Mouse (Mus musculus) midbrain, postnatal 0 days (tissue): ENCODE measurements at regions not wholly inside any gene's neighbourhood (a gene's known extent, or its start where the extent isn't known, plus 50 kb on each side); places are given as distances from the start of the nearest gene placed in this dataset.

Experiments
- ATAC-seq: fragments of 200-750 bp; cut with Nextera tagmentation; 2 replicates; pipeline ENCODE4 v1.8.0; 2017; ENCODE audit warnings: moderate number of reproducible peaks, mild to moderate bottlenecking, moderate TSS enrichment, moderate library complexity; ENCODE audit not compliant: low FRiP score
- DNase-seq: peaks from one replicate; pipeline ENCODE4 v3.0.0-alpha.2; 2015; ENCODE audit warnings: low spot score
- H3K27ac ChIP-seq: fragments of 300-500 bp; sonication (generic); 2 replicates; pipeline ENCODE4 v1.5.1; 2014; ENCODE audit warnings: low read depth, mild to moderate bottlenecking, low read length, mixed read lengths
- H3K27me3 ChIP-seq: fragments of 300-500 bp; sonication (generic); 2 replicates; pipeline ENCODE4 v1.6.1; 2014; ENCODE audit warnings: low read length, control low read depth, mixed read lengths; ENCODE audit not compliant: insufficient read depth
- H3K36me3 ChIP-seq: fragments of 300-500 bp; sonication (generic); 2 replicates; pipeline ENCODE4 v1.6.1; 2014; ENCODE audit warnings: low read length, control low read depth, mixed read lengths; ENCODE audit not compliant: insufficient read depth
- H3K4me1 ChIP-seq: fragments of 300-500 bp; sonication (generic); 2 replicates; pipeline ENCODE4 v1.6.1; 2014; ENCODE audit warnings: mild to moderate bottlenecking, control low read depth, antibody characterized with exemption, low read length, mixed read lengths; ENCODE audit not compliant: insufficient read depth
- H3K4me2 ChIP-seq: fragments of 300-500 bp; sonication (generic); 2 replicates; pipeline ENCODE4 v1.6.1; 2014; ENCODE audit warnings: low read depth, mild to moderate bottlenecking, low read length, mixed read lengths; ENCODE audit not compliant: poor library complexity, severe bottlenecking
- H3K4me3 ChIP-seq: fragments of 300-500 bp; sonication (generic); 2 replicates; pipeline ENCODE4 v1.5.1; 2014; ENCODE audit warnings: low read depth, mild to moderate bottlenecking, low read length, moderate library complexity
- H3K9ac ChIP-seq: fragments of 300-500 bp; sonication (generic); replicated peaks from 2 replicates; pipeline ENCODE4 v1.6.1; 2014; ENCODE audit warnings: mild to moderate bottlenecking, low read length, moderate library complexity, mixed read lengths; ENCODE audit not compliant: poor library complexity, severe bottlenecking
- H3K9me3 ChIP-seq: fragments of 300-500 bp; sonication (generic); 2 replicates; pipeline ENCODE4 v1.6.1; 2016; ENCODE audit warnings: low read length, control low read depth
- CTCF ChIP-seq: IDR thresholded peaks from 2 replicates; pipeline ENCODE4 v1.5.1; 2016; ENCODE audit warnings: antibody characterized with exemption, mild to moderate bottlenecking
- WGBS: fragments of 180-500 bp; shearing (Covaris S2); extraction: QIAGEN DNeasy Blood & Tissue Kit; methylation state at CpG from one replicate; pipeline ENCODE4 v1.1.7; 2014; 5-methylcytosine and 5-hydroxymethylcytosine counted together

- no peak for TF ChIP-seq CTCF
Observed at GRCm38 (mm10) chr8:35293437-35294126, 472.0 kb upstream of the Gm19410 start.

DNA sequence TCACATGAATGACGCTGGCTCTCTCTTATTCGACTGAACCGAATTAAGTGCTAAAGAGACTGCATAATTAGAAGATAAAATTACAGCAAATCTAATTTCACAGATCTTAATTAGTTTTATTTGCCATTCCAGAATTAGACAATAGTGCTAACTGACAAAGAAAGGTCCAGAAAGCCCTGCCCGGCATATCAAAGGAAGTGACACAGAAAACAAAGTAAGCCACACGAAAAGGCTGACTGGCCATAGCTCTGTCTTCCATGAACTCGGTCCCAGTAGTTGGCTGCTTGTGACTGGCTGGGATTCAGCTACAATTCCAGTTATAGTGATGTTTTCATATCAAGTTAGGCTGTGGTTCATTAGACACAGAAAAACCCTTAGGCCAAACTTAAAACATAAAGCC is 468.7 kb upstream of the Gm19410 start:
- H3K27me3 ChIP-seq: no peaks in the 10 kb centered on the region
- ATAC-seq: no peak
- H3K36me3 ChIP-seq: no peaks in the 10 kb centered on the region
- H3K4me2 ChIP-seq: no peak overlapping the region
- no peak for TF ChIP-seq CTCF
- DNase-seq: peak; percentile 5
- no peak overlapping the region for H3K4me3 ChIP-seq
- H3K9me3 ChIP-seq: no peaks in the 10 kb centered on the region
- no peaks in the 10 kb centered on the region for H3K4me1 ChIP-seq
- no peak overlapping the region for H3K9ac ChIP-seq
- 68% methylated on average over 6 of the region's 6 CpGs for WGBS
- no peak overlapping the region for H3K27ac ChIP-seq

More at GRCm38 (mm10) chr8:35293437-35294126, 472.0 kb upstream of the Gm19410 start:
- Histone ChIP-seq H3K36me3 (no peaks in the 10 kb centered on the region), H3K27ac (no peak overlapping the region), H3K4me2 (no peak overlapping the region), H3K9ac (no peak overlapping the region), H3K4me1 (no peaks in the 10 kb centered on the region), H3K27me3 (no peaks in the 10 kb centered on the region), H3K9me3 (no peaks in the 10 kb centered on the region), H3K4me3 (no peak overlapping the region)
- peak; percentile 5 for DNase-seq
- 69% methylated on average over 14 of the region's 14 CpGs for WGBS
- ATAC-seq: no peak

- DNase-seq (no peak), ATAC-seq (no peak)
- Histone ChIP-seq H3K27ac (no peak overlapping the region), H3K9me3 (no peaks in the 10 kb centered on the region), H3K36me3 (no peaks in the 10 kb centered on the region), H3K9ac (no peak overlapping the region), H3K27me3 (no peaks in the 10 kb centered on the region), H3K4me3 (no peak overlapping the region), H3K4me2 (no peak overlapping the region), H3K4me1 (no peaks in the 10 kb centered on the region)
- WGBS: 91% methylated on average over 9 of the region's 9 CpGs
- TF ChIP-seq CTCF: no peak
Observed at GRCm38 (mm10) chr8:35299088-35299487, 466.5 kb upstream of the Gm19410 start.

- TF ChIP-seq CTCF: no peak
Observed at GRCm38 (mm10) chr8:35300359-35300758, 465.2 kb upstream of the Gm19410 start.

GRCm38 (mm10) chr8:35300881-35301521 is 464.6 kb upstream of the Gm19410 start:
- H3K9ac ChIP-seq: no peak overlapping the region
- no peak for TF ChIP-seq CTCF

More at GRCm38 (mm10) chr8:35300359-35300758, 465.2 kb upstream of the Gm19410 start:
- no peaks in the 10 kb centered on the region for H3K4me1 ChIP-seq
- H3K4me3 ChIP-seq: no peak overlapping the region
- no peaks in the 10 kb centered on the region for H3K9me3 ChIP-seq
- DNase-seq (peak; percentile 41), ATAC-seq (no peak)
- WGBS: 75% methylated on average over 3 of the region's 3 CpGs
- no peak overlapping the region for H3K4me2 ChIP-seq
- no peak overlapping the region for H3K9ac ChIP-seq
- no peak overlapping the region for H3K27ac ChIP-seq
- H3K36me3 ChIP-seq: no peaks in the 10 kb centered on the region
- no peaks in the 10 kb centered on the region for H3K27me3 ChIP-seq

DNA sequence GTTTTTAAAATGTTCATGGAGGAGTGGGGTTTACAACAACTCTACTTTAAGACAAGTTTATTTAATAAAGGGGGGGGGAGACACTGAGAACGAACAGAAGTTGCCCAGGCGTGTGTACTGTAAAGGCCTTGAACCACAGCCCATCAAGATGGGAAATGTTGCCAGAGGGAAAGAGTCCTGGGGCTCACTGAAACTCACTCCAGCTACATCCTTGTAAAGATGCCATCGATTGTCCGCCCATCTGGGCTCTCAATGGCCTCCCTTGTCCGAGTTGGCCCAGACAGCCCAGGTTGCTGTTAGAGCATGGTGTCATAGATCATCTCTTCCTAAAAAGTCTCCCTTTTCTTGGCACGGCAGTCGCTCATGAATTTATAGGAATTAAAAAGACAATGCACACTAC is 462.7 kb upstream of the Gm19410 start:
- Histone ChIP-seq H3K4me3 (no peak overlapping the region), H3K9me3 (no peaks in the 10 kb centered on the region), H3K27ac (no peak overlapping the region), H3K9ac (no peak overlapping the region), H3K36me3 (no peaks in the 10 kb centered on the region), H3K4me2 (no peak overlapping the region), H3K27me3 (no peaks in the 10 kb centered on the region), H3K4me1 (no peaks in the 10 kb centered on the region)
- TF ChIP-seq CTCF: no peak
- ATAC-seq (no peak), DNase-seq (no peak)
- WGBS: 92% methylated on average over 7 of the region's 7 CpGs

More at GRCm38 (mm10) chr8:35300881-35301521, 464.6 kb upstream of the Gm19410 start:
- H3K4me3 ChIP-seq: no peak overlapping the region
- no peak overlapping the region for H3K4me2 ChIP-seq
- DNase-seq (peak; percentile 72), ATAC-seq (no peak; the same call in 1 of the 2 replicates)
- no peaks in the 10 kb centered on the region for H3K4me1 ChIP-seq
- H3K27me3 ChIP-seq: no peaks in the 10 kb centered on the region
- H3K36me3 ChIP-seq: no peaks in the 10 kb centered on the region
- 58% methylated on average over 10 of the region's 10 CpGs for WGBS
- no peak overlapping the region for H3K27ac ChIP-seq
- no peaks in the 10 kb centered on the region for H3K9me3 ChIP-seq
